Mouse (Mus musculus) G1E (cell line): ENCODE measurements around the gene AL607142.1. TPM values are rescaled to one million over a fixed set of nuclear protein-coding genes. Genes with fewer than 3 reads are reported as not detected.

Source experiments
- ATAC-seq: 2 replicates; pipeline ENCODE4 v1.8.0; 2016; ENCODE audit warnings: mild to moderate bottlenecking; ENCODE audit not compliant: insufficient number of reproducible peaks, poor library complexity, low FRiP score, severe bottlenecking; ENCODE audit errors: extremely low read depth
- DNase-seq: peaks from one replicate; pipeline ENCODE4 v3.0.0; 2012; ENCODE audit warnings: low spot score
- H3K27me3 ChIP-seq: 2 replicates; pipeline ENCODE4 v1.6.1; 2012; ENCODE audit warnings: mild to moderate bottlenecking, low read length, inconsistent platforms; ENCODE audit not compliant: insufficient read depth
- H3K36me3 ChIP-seq: replicated peaks from 2 replicates; pipeline ENCODE3; 2012; ENCODE audit warnings: mild to moderate bottlenecking, inconsistent platforms
- H3K4me1 ChIP-seq: 2 replicates; pipeline ENCODE4 v1.6.1; 2012; ENCODE audit warnings: low read depth, low read length, inconsistent platforms, mixed read lengths; ENCODE audit not compliant: insufficient read depth
- H3K4me3 ChIP-seq: 2 replicates; pipeline ENCODE4 v1.5.1; 2012; ENCODE audit warnings: low read depth, mild to moderate bottlenecking, inconsistent platforms, low read length, moderate library complexity, mixed read lengths
- H3K9me3 ChIP-seq: replicated peaks from 2 replicates; pipeline ENCODE4 v1.6.1; 2012; ENCODE audit warnings: inconsistent platforms
- CTCF ChIP-seq: IDR thresholded peaks from 2 replicates; pipeline ENCODE4 v1.5.1; 2012; ENCODE audit warnings: low read depth, low read length, inconsistent platforms, mixed read lengths
- GATA1 ChIP-seq: IDR thresholded peaks from 2 replicates; pipeline ENCODE4 v1.6.1; 2012; ENCODE audit warnings: borderline replicate concordance, low read length, inconsistent platforms, mixed read lengths
- GATA2 ChIP-seq: IDR thresholded peaks from 2 replicates; pipeline ENCODE4 v1.6.1; 2012; ENCODE audit warnings: low read depth, low read length, inconsistent platforms, borderline replicate concordance
- POLR2AphosphoS5 ChIP-seq: IDR thresholded peaks from 2 replicates; pipeline ENCODE4 v1.6.1; 2012; ENCODE audit warnings: low read depth, low read length, inconsistent platforms; ENCODE audit not compliant: insufficient replicate concordance
- TAL1 ChIP-seq: conservative IDR thresholded peaks from 2 replicates; pipeline ENCODE4 v1.6.1; 2012; ENCODE audit warnings: low read depth, low read length, inconsistent platforms, mixed read lengths
- polyA plus RNA-seq: library from polyadenylated mRNA; stranded (reverse); fragments of >175 nt; gene quantifications from 2 replicates; pipeline ENCODE4 v1.2.3, GENCODE M21; 2012
- total RNA-seq, 2 experiments: library from RNA; stranded (forward) in 1 of 2; stranded (reverse) in 1 of 2; fragments of 200-1000 nt in 1 of 2; fragments of >200 nt in 1 of 2; fragmentation: Nextera tagmentation in 1 of 2; gene quantifications; 2 replicates each; pipeline ENCODE4 v1.2.3; 2014 to 2017

Gene AL607142.1
- total and polyA plus RNA-seq, 3 experiments: not detected

- Histone ChIP-seq H3K27me3 (no peaks in the 10 kb centered on the region), H3K4me3 (no peak overlapping the region), H3K36me3 (no peaks in the 10 kb centered on the region), H3K4me1 (no peaks in the 10 kb centered on the region), H3K9me3 (peaks cover 59% of the 10 kb centered on the region)
- TF ChIP-seq GATA2 (no peak), GATA1 (no peak), CTCF (no peak), POLR2AphosphoS5 (no peak), TAL1 (no peak)
- DNase-seq (no peak), ATAC-seq (no peak)
These were observed 17.7 kb downstream of the AL607142.1 start for GRCm38 (mm10) chr4:120082527-120082926.

GRCm38 (mm10) chr4:120083700-120084099 is 18.9 kb downstream of the AL607142.1 start:
- DNase-seq (no peak), ATAC-seq (no peak)
- H3K9me3 ChIP-seq: peaks cover 55% of the 10 kb centered on the region
- TF ChIP-seq GATA2 (no peak), GATA1 (no peak), POLR2AphosphoS5 (no peak), TAL1 (no peak), CTCF (no peak)
- no peaks in the 10 kb centered on the region for H3K4me1 ChIP-seq
- no peaks in the 10 kb centered on the region for H3K27me3 ChIP-seq
- H3K4me3 ChIP-seq: no peak overlapping the region
- H3K36me3 ChIP-seq: no peaks in the 10 kb centered on the region

GRCm38 (mm10) chr4:120089536-120089935 is 24.7 kb downstream of the AL607142.1 start:
- ATAC-seq (no peak), DNase-seq (no peak)
- Histone ChIP-seq H3K4me3 (no peak overlapping the region), H3K9me3 (peaks cover 71% of the 10 kb centered on the region), H3K36me3 (no peaks in the 10 kb centered on the region), H3K27me3 (no peaks in the 10 kb centered on the region), H3K4me1 (no peaks in the 10 kb centered on the region)
- TF ChIP-seq POLR2AphosphoS5 (no peak), GATA2 (no peak), CTCF (no peak), TAL1 (no peak), GATA1 (no peak)

- ATAC-seq: no peak
- peaks cover 93% of the 10 kb centered on the region for H3K9me3 ChIP-seq
- no peaks in the 10 kb centered on the region for H3K27me3 ChIP-seq
- no peak for DNase-seq
- no peak overlapping the region for H3K4me3 ChIP-seq
- H3K36me3 ChIP-seq: no peaks in the 10 kb centered on the region
- TF ChIP-seq GATA1: no peak
- TF ChIP-seq TAL1: no peak
- TF ChIP-seq POLR2AphosphoS5: no peak
- no peak for TF ChIP-seq GATA2
- TF ChIP-seq CTCF: no peak
- H3K4me1 ChIP-seq: no peaks in the 10 kb centered on the region
These were observed 27.4 kb downstream of the AL607142.1 start for GRCm38 (mm10) chr4:120091997-120092783.

GRCm38 (mm10) chr4:120096935-120097334 is 32.1 kb downstream of the AL607142.1 start:
- no peak for DNase-seq
- no peaks in the 10 kb centered on the region for H3K36me3 ChIP-seq
- H3K9me3 ChIP-seq: peaks cover 80% of the 10 kb centered on the region
- TF ChIP-seq GATA2: no peak
- TF ChIP-seq TAL1: no peak
- no peak for TF ChIP-seq POLR2AphosphoS5
- TF ChIP-seq GATA1: no peak
- no peak for TF ChIP-seq CTCF
- no peak overlapping the region for H3K4me3 ChIP-seq
- ATAC-seq: no peak
- no peaks in the 10 kb centered on the region for H3K27me3 ChIP-seq
- H3K4me1 ChIP-seq: no peaks in the 10 kb centered on the region

GRCm38 (mm10) chr4:120101186-120101585 is 36.4 kb downstream of the AL607142.1 start:
- no peaks in the 10 kb centered on the region for H3K36me3 ChIP-seq

More at GRCm38 (mm10) chr4:120101186-120101585, 36.4 kb downstream of the AL607142.1 start:
- Histone ChIP-seq H3K4me3 (no peak overlapping the region), H3K27me3 (no peaks in the 10 kb centered on the region), H3K9me3 (peaks cover 75% of the 10 kb centered on the region), H3K4me1 (no peaks in the 10 kb centered on the region)
- no peak for DNase-seq
- no peak for ATAC-seq
- TF ChIP-seq TAL1 (no peak), GATA1 (no peak), GATA2 (no peak), POLR2AphosphoS5 (no peak), CTCF (no peak)
